Mouse (Mus musculus) frontal cortex, adult 2 months (tissue): Measurements from ENCODE around the gene Cpxm2. TPM values are rescaled to one million over a fixed set of nuclear protein-coding genes. Genes with fewer than 3 reads are reported as not detected.
A peak's percentile ranks its signal among the peaks of the same experiment; 100 is the strongest.

Experiments
- DNase-seq, 2 experiments: peaks; one replicate each; pipeline ENCODE4 v3.0.0; 2022; ENCODE audit warnings: low spot score in 1 of 2; ENCODE audit errors: extremely low spot score in 1 of 2
- polyA plus RNA-seq: library from polyadenylated mRNA; depleted of rRNA; stranded (reverse); fragments of >200 nt; gene quantifications from 2 replicates; pipeline ENCODE4 v1.2.3, GENCODE M21; 2012; rRNA removed

Cpxm2 gene
- 2.2 and 2.5 TPM in 2 replicates for polyA plus RNA-seq

GRCm38 (mm10) chr7:132154368-132154961 lies at the start of gene Cpxm2:
Gene Cpxm2, minus strand, starts transcription at chr7:132154739.
- no peak for DNase-seq

- no peak for DNase-seq
Measured at GRCm38 (mm10) chr7:132204073-132204612, 49.6 kb upstream of the Cpxm2 start.

- no peak for DNase-seq
Measured at GRCm38 (mm10) chr7:132199686-132200085, 45.1 kb upstream of the Cpxm2 start.

- no peak for DNase-seq
Measured at GRCm38 (mm10) chr7:132198806-132199205, 44.3 kb upstream of the Cpxm2 start.

- no peak for DNase-seq
Measured at GRCm38 (mm10) chr7:132197817-132198475, 43.4 kb upstream of the Cpxm2 start.

GRCm38 (mm10) chr7:132196581-132196980 lies 42.0 kb upstream of the Cpxm2 start:
- DNase-seq, result no peak

GRCm38 (mm10) chr7:132193606-132194005 lies 39.1 kb upstream of the Cpxm2 start:
- DNase-seq, result no peak

- DNase-seq, result no peak
Measured at GRCm38 (mm10) chr7:132187456-132187855, 32.9 kb upstream of the Cpxm2 start.

- DNase-seq, result peak in 1 of 2 experiments; percentile 26
Measured at GRCm38 (mm10) chr7:132183892-132184404, 29.4 kb upstream of the Cpxm2 start.

- DNase-seq, result no peak
Measured at GRCm38 (mm10) chr7:132181586-132182198, 27.2 kb upstream of the Cpxm2 start.

- DNase-seq, result no peak
Measured at GRCm38 (mm10) chr7:132181042-132181441, 26.5 kb upstream of the Cpxm2 start.

- DNase-seq, result no peak
Measured at GRCm38 (mm10) chr7:132179049-132179448, 24.5 kb upstream of the Cpxm2 start.

GRCm38 (mm10) chr7:132174787-132175186 lies 20.2 kb upstream of the Cpxm2 start:
- peak in 1 of 2 experiments; percentile 42 for DNase-seq

GRCm38 (mm10) chr7:132174296-132174695 lies 19.8 kb upstream of the Cpxm2 start:
- peak in 1 of 2 experiments; percentile 38 for DNase-seq

GRCm38 (mm10) chr7:132172220-132172619 lies 17.7 kb upstream of the Cpxm2 start:
- peak in 1 of 2 experiments; percentile 60 for DNase-seq

GRCm38 (mm10) chr7:132171716-132172115 lies 17.2 kb upstream of the Cpxm2 start:
- peak in 1 of 2 experiments; percentile 23 for DNase-seq

GRCm38 (mm10) chr7:132169419-132170169 lies 15.1 kb upstream of the Cpxm2 start:
- no peak for DNase-seq

- peak in 1 of 2 experiments; percentile 26 for DNase-seq
Measured at GRCm38 (mm10) chr7:132167239-132167638, 12.7 kb upstream of the Cpxm2 start.

GRCm38 (mm10) chr7:132162254-132162653 lies 7.7 kb upstream of the Cpxm2 start:
- DNase-seq, result no peak

- peak in 1 of 2 experiments; percentile 35 for DNase-seq
Measured at GRCm38 (mm10) chr7:132158321-132159025, 3.9 kb upstream of the Cpxm2 start.
